Mouse (Mus musculus) kidney, embryonic 16.5 days (tissue): Measurements from ENCODE around the gene Nod2. TPM values are rescaled to one million over a fixed set of nuclear protein-coding genes. Genes with fewer than 3 reads are reported as not detected.

Experiments used
- ATAC-seq: fragments of 200-750 bp; cut with Nextera tagmentation; 2 replicates; pipeline ENCODE4 v1.8.0; 2017; ENCODE audit warnings: moderate TSS enrichment; ENCODE audit not compliant: low FRiP score, low TSS enrichment
- H3K27ac ChIP-seq: fragments of 300-500 bp; sonication (generic); 2 replicates; pipeline ENCODE4 v1.5.1; 2014; ENCODE audit warnings: low read length
- H3K27me3 ChIP-seq: fragments of 300-500 bp; sonication (generic); 2 replicates; pipeline ENCODE4 v1.6.1; 2014; ENCODE audit warnings: low read length, control low read depth, mixed read lengths; ENCODE audit not compliant: insufficient read depth
- H3K36me3 ChIP-seq: fragments of 300-500 bp; sonication (generic); 2 replicates; pipeline ENCODE4 v1.6.1; 2014; ENCODE audit warnings: low read length, control low read depth, mixed read lengths; ENCODE audit not compliant: insufficient read depth
- H3K4me1 ChIP-seq: fragments of 300-500 bp; sonication (generic); 2 replicates; pipeline ENCODE4 v1.6.1; 2014; ENCODE audit warnings: low read length, control low read depth, mixed read lengths; ENCODE audit not compliant: insufficient read depth
- H3K4me2 ChIP-seq: fragments of 300-500 bp; sonication (generic); replicated peaks from 2 replicates; pipeline ENCODE4 v1.6.1; 2014; ENCODE audit warnings: low read depth, low read length
- H3K4me3 ChIP-seq: fragments of 300-500 bp; sonication (generic); 2 replicates; pipeline ENCODE4 v1.5.1; 2014; ENCODE audit warnings: mild to moderate bottlenecking, low read length
- H3K9ac ChIP-seq: fragments of 300-500 bp; sonication (generic); replicated peaks from 2 replicates; pipeline ENCODE4 v1.6.1; 2014; ENCODE audit warnings: low read length
- H3K9me3 ChIP-seq: fragments of 300-500 bp; sonication (generic); 2 replicates; pipeline ENCODE4 v1.6.1; 2016; ENCODE audit warnings: low read length, control low read depth
- WGBS: fragments of 180-500 bp; shearing (Covaris S2); extraction: QIAGEN DNeasy Blood & Tissue Kit; methylation state at CpG from one replicate; pipeline ENCODE4 v1.1.7; 2014; 5-methylcytosine and 5-hydroxymethylcytosine counted together
- polyA plus RNA-seq: library from polyadenylated mRNA; unstranded; fragments of >200 nt; fragmentation: Nextera tagmentation; extraction: Ambion mirVana; gene quantifications from 2 replicates; pipeline ENCODE4 v1.2.1, GENCODE M21; 2015

The Nod2 gene
- polyA plus RNA-seq: 0.32 and 0.37 TPM in 2 replicates

DNA sequence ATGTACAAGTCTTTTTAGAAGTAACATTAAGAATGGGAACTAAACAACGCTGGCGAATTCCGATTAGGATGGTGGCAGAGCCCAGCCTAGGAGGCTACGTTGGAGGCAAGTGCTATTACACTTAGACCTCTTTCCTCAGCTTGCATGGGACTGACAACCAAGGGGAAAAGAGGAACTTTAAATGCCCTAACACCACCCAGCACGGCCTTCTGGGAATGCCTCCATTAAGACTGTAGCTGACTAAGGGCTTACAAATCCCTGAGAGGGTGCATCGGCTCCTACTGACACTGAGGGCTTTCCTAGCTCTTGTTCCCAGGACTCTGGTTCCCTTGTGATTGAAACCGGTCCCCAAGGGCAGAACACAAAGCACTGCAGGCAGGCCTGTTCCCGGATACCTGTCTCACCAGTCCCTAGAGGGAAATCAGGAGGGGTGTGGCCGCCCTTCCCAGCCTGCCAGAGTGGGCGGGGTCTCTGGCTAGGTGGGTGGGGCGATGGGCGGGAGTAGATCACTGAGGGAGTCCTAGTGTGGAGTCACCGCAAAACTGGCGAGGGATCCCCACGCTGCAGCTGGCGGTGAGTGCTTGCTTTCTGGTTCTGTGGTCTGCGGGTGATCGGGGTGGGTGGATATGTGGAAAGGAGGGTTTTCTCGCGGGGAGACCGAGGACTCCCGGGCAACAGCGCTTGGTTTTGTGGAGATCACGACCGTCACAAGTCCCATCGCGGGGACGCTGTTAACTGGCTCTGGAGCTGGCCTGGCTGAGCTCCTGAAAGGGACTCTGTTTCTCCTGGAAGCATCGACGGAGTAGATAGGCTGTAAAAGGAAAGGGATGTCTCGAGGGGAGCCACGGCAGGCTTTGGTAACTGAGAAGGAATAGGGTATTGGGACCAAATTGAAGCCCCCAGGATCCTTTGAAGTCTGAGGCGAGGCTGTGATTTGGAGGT lies at the start of gene Nod2:
TSS of gene Nod2 (plus strand) at position 479 of the 942 bp plus-strand sequence.
- ATAC-seq: peak; percentile 90
- peaks cover 6% of the 10 kb centered on the region; the same call in 1 of the 2 replicates for H3K27me3 ChIP-seq
- H3K9me3 ChIP-seq: no peaks in the 10 kb centered on the region
- H3K27ac ChIP-seq: no peak within 1 kb of the TSS
- H3K4me1 ChIP-seq: peaks cover 14% of the 10 kb centered on the region
- WGBS: 8% methylated on average over 33 of the region's 33 CpGs
- H3K9ac ChIP-seq: peak within 1 kb of the TSS; percentile 48
- peak within 1 kb of the TSS; percentile 68 for H3K4me2 ChIP-seq
- H3K36me3 ChIP-seq: no peaks in the 10 kb centered on the region
- H3K4me3 ChIP-seq: peak within 1 kb of the TSS; percentile 47

DNA sequence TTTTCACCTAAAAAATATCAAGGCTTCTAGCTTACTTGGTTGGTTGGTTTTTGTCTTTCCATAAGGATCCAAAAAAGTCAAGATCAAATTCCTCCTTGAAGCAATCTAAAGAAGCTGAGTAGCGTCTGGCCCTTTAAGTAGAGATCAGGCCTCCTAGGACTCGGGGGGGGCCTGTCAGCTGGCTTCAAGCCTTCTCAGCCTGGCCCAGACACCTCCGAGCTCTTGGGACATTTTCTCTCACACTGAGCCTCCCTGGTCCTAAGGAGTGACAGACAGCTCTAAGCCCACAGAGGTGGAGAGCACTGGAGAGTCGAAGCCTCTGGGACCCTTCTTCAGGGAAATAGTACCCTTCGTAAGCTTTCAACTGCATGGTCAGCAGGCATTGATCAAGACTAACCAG lies 48.5 kb upstream of the Nod2 start:
- no peak overlapping the region for H3K4me2 ChIP-seq
- no peaks in the 10 kb centered on the region for H3K36me3 ChIP-seq
- H3K4me1 ChIP-seq: peaks cover 5% of the 10 kb centered on the region; the same call in 1 of the 2 replicates
- ATAC-seq: no peak
- no peak overlapping the region for H3K9ac ChIP-seq
- H3K9me3 ChIP-seq: peaks cover 9% of the 10 kb centered on the region
- no peaks in the 10 kb centered on the region for H3K27me3 ChIP-seq
- no peak overlapping the region for H3K4me3 ChIP-seq
- WGBS: 62% methylated on average over 5 of the region's 5 CpGs
- H3K27ac ChIP-seq: no peak overlapping the region

DNA sequence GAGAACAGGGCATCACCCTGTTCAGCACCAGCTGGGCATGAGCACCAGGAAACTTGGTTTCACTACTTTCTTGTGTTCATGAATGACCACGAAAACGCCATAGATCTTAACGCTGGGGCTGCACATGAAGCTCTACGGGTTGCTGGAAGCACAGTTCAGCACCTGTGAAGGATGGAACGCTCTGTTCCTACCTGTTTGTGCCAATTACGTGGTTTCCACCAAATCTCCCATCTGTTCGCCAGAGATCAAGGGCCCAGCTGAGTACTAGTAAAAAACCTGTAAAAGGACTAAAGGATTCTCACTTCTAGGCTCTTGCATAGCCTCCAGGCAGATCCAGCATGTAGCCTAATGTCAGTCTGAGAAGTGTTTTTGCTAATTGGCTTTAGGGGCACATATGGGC lies 47.6 kb upstream of the Nod2 start:
- no peak overlapping the region for H3K4me3 ChIP-seq
- ATAC-seq: no peak
- peaks cover 15% of the 10 kb centered on the region for H3K4me1 ChIP-seq
- no peak overlapping the region for H3K27ac ChIP-seq
- no peaks in the 10 kb centered on the region for H3K27me3 ChIP-seq
- peaks cover 9% of the 10 kb centered on the region for H3K9me3 ChIP-seq
- no peak overlapping the region for H3K4me2 ChIP-seq
- WGBS: 83% methylated on average over 7 of the region's 7 CpGs
- no peak overlapping the region for H3K9ac ChIP-seq
- no peaks in the 10 kb centered on the region for H3K36me3 ChIP-seq

DNA sequence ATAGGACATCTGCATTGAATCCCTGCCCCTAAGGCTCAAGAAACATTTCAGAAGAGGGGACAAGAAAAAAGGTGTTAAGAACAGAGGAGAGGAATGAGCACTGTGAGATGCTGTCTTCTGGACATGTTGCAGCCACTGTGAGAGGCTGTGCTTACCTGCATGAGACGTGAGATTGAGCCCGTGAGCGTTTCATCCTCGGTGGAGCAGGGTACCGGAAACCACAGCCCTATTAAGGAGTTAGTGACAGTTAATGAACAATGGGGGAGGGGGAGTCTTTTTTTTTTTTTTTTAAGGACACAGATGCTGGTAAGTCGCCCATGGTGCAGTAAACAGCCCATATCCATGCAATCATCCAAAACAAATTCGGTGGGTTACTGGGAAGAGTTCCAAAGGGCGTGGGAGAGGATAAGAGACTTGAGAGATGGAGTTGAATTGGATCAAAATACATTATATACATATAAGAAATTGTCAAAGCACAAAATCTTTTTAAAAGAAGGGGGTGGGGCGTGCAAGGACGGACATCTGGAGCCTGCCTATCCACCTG lies 43.6 kb upstream of the Nod2 start:
- Histone ChIP-seq H3K9ac (peak overlapping the region; percentile 44; the same call in 1 of the 2 replicates), H3K4me2 (peak overlapping the region; percentile 57), H3K4me1 (peaks cover 29% of the 10 kb centered on the region), H3K4me3 (peak overlapping the region; percentile 32), H3K9me3 (peaks cover 9% of the 10 kb centered on the region), H3K36me3 (no peaks in the 10 kb centered on the region), H3K27me3 (no peaks in the 10 kb centered on the region), H3K27ac (peak overlapping the region; percentile 79)
- 4% methylated on average over 10 of the region's 10 CpGs for WGBS
- ATAC-seq: no peak

DNA sequence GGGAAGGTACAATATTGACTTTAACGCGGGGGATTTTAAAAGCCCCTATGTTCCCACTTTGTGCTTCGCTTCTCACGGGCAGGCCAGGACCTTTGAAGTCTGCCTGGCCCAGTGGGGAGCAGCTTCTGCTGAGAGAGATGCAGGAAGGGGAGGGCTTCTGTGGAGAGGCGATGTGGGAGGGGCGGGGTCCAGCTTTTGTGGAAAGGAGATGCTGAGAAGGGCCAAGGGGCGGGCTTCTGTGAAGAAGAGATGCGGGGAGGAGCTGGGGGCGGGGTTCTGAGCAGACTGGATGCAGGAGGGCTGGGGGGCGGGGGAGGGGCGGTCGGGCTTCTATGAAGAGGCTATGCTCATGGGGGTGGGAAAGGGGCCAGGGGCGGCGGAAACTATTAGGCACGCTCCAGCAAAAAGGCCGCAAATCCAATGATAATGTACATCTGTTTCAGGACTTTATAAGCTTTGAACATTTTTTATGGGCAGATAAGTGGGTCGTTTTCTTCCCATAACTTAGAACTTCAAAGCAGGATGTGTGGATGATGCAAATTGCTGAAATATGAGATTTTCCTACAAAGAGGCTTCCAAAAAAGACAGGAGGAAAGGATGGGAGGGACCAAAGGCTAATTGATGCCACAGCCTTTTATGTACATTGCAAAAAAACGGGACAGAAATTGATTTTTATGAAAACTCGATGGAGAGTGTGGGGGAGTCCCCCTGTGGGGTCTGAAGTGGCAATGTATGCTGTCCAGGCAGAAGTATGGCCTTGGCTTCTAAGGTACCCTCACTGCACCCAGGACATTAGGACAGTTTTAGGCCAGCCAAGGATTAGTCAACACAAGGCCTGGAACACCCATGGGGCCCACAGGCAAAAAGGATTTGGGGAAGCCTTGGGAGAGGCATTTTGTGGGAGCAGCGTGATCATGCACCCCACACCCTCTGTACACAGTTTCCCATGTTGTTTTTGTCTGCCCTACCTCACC lies 42.8 kb upstream of the Nod2 start:
- Histone ChIP-seq H3K9ac (peak overlapping the region; percentile 44; the same call in 1 of the 2 replicates), H3K27ac (peak overlapping the region; percentile 79), H3K4me1 (peaks cover 26% of the 10 kb centered on the region), H3K36me3 (no peaks in the 10 kb centered on the region), H3K9me3 (peaks cover 9% of the 10 kb centered on the region), H3K4me2 (peak overlapping the region; percentile 57), H3K4me3 (peak overlapping the region; percentile 32), H3K27me3 (no peaks in the 10 kb centered on the region)
- ATAC-seq: peak; percentile 93
- WGBS: 4% methylated on average over 19 of the region's 20 CpGs

DNA sequence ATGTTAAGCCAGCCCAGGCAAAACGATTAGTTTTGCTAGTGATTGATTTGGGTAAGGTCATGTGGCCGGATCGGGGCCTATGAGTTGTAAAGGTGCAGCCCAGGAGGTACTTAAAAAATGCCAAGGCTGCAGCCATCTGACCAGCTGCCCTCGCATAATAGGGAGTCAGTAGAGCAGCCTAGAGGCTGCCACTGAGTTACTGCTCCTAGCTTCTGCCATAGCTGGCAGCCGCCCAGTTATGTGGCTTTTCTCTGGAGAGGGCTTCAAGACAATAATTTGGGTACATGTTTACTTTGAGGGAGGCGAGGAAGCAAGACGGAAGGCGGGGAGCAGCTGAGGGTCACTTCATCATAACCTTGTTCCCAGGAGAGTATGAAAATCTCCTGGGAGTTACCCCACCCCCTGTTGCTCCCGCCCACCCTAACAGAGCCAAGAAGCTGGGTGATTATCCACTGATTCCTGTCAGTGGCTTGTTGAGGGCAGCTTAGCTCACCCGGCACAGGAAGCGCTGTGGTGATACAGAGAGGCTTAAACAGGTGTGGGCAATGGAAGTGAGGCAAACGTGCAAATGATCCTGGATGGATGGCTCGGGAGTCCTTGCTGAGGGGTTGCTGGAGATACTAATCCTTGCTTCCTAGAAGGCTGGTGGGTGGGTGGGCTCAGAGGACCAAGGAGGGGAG lies 41.6 kb upstream of the Nod2 start:
- no peaks in the 10 kb centered on the region for H3K36me3 ChIP-seq
- no peaks in the 10 kb centered on the region for H3K27me3 ChIP-seq
- H3K4me2 ChIP-seq: no peak overlapping the region
- peak overlapping the region; percentile 51; the same call in 1 of the 2 replicates for H3K27ac ChIP-seq
- no peak for ATAC-seq
- H3K4me1 ChIP-seq: peaks cover 26% of the 10 kb centered on the region
- no peak overlapping the region for H3K9ac ChIP-seq
- whole genome bisulfite sequencing: 34% methylated on average over 13 of the region's 13 CpGs
- peaks cover 9% of the 10 kb centered on the region for H3K9me3 ChIP-seq
- no peak overlapping the region for H3K4me3 ChIP-seq

DNA sequence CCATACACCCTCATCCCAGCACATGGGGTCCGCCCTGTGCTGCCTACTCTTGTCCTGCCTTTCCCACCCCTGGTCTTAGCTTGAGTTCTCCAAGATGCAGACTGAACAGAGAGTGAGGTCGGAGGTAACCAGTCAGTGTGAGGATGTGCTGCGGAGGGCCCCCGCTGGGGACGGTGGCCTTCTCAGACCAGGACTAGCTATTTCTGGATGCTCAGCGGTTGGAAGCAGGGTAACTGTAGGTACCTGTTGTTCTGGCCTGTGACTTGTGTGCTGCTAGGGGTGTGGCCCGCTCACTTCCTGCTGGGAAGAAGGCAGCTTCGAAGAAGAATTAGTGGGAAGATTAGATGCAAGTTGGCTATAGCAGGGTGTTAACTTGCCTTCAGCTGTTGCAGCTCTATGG lies 38.1 kb upstream of the Nod2 start:
- WGBS: 88% methylated on average over 8 of the region's 8 CpGs
- Histone ChIP-seq H3K27ac (no peak overlapping the region), H3K4me3 (no peak overlapping the region), H3K9ac (no peak overlapping the region), H3K36me3 (no peaks in the 10 kb centered on the region), H3K9me3 (no peaks in the 10 kb centered on the region), H3K4me2 (no peak overlapping the region), H3K27me3 (no peaks in the 10 kb centered on the region), H3K4me1 (peaks cover 19% of the 10 kb centered on the region)
- ATAC-seq: no peak

DNA sequence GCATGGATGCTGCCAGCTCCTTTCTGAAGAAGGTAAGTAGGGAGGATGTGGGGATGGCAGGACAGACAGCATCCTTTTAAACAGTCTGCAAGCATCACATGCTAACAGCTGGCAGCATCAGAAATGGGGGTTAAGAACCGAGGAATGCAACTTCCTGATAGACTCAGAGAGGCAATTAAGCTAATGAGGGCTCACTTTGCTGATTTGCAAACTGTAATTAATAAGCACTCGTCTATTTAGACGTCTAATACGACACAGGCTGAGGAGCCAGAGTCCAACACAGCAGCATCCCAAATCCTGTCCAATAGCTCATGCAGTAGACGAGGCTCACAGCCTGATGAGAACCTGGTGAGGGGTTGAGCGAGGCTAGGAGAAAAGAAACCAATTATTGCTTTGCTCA lies 36.8 kb upstream of the Nod2 start:
- H3K4me1 ChIP-seq: peaks cover 7% of the 10 kb centered on the region
- 64% methylated on average over 6 of the region's 6 CpGs for WGBS
- ATAC-seq: no peak
- no peak overlapping the region for H3K9ac ChIP-seq
- H3K4me3 ChIP-seq: no peak overlapping the region
- H3K4me2 ChIP-seq: no peak overlapping the region
- no peaks in the 10 kb centered on the region for H3K27me3 ChIP-seq
- no peaks in the 10 kb centered on the region for H3K36me3 ChIP-seq
- no peaks in the 10 kb centered on the region for H3K9me3 ChIP-seq
- H3K27ac ChIP-seq: no peak overlapping the region

DNA sequence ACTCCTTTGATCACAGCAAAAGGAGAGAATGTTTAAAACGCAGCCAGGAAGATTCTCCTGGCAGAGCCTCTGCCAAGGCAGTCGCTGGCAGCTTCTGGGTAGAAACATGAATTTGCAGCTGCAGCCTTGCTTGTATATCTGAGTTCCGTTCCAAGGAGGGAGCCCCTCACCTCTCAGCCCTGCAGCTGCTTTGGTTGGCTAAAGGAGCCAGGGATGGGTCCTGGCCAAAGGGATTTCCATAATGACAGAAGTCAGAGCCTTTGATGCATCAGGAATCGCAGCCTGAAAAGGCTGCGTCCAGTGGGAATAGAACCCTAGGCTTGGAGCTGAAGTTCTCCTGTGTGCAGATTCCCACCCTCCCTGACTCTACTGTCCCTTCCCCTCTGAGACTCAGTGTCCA lies 32.1 kb upstream of the Nod2 start:
- no peaks in the 10 kb centered on the region for H3K9me3 ChIP-seq
- no peaks in the 10 kb centered on the region for H3K36me3 ChIP-seq
- H3K9ac ChIP-seq: no peak overlapping the region
- H3K27me3 ChIP-seq: no peaks in the 10 kb centered on the region
- H3K4me2 ChIP-seq: no peak overlapping the region
- H3K27ac ChIP-seq: no peak overlapping the region
- whole genome bisulfite sequencing: 61% methylated on average over 5 of the region's 5 CpGs
- peaks cover 8% of the 10 kb centered on the region; the same call in 1 of the 2 replicates for H3K4me1 ChIP-seq
- ATAC-seq: no peak
- no peak overlapping the region for H3K4me3 ChIP-seq
